Mouse (Mus musculus) heart, postnatal 0 days (tissue): Measurements from ENCODE around the gene Cpvl.

Experiments used
- CTCF ChIP-seq: IDR thresholded peaks from 2 replicates; pipeline ENCODE4 v1.5.1; 2016; ENCODE audit warnings: antibody characterized with exemption, control low read depth, low read depth
- EP300 ChIP-seq: IDR thresholded peaks from 2 replicates; pipeline ENCODE4 v1.6.1; 2016; ENCODE audit warnings: antibody characterized with exemption, low read depth

GRCm38 (mm10) chr6:53971729-53972128 lies 6.7 kb downstream of the Cpvl start:
- TF ChIP-seq CTCF (no peak), EP300 (no peak)
